17 mouse cellular contexts compared by ENCODE assay signal in the genomic region with DNA sequence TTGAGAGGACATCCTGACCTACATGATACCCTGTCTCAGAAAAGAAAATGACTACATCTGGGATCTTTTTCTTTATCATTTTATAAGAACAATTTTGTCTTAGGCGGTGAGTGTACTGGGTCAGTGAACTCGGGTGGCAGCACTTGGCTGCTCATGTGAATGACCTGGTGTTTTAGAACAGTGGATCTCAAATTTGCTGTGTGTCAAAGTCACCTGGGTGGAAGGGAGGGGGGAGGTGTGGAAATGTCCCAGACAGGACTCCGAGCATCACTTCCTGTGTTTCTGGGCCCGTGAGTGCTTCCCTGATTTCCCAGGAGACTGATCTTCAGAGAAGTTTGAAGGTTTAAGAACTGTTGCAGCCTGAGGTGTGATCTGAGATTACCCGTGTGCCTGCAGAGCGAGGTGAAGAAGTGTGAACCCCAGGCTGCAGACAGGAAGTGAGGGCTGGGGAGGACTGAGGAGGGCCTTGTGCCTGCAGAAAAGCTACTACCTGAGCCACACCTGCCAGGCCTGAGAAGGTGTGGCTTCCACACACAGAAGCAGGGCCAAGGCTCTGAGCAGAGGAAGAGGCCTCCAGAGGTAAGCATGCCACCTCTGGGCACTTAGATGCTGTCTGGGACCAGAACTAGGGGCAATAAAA.
DNase-seq lines count a peak whose midpoint lies in the region; ATAC-seq and TF ChIP-seq lines count a peak whose summit lies in the region.
"Had no signal": no experiment of that assay in that cellular context is flagged by ENCODE, and none has a peak within 500 bp of the region (broad histone marks: within the 10 kb centered on the region; RNA-seq: fewer than 3 reads in every experiment).

No protein-coding gene starts in this region.

- H3K9ac ChIP-seq in midbrain, embryonic 11.5 days (ENCODE audit: low read length), result no peak overlapping the region
- H3K9ac ChIP-seq: forebrain, embryonic 12.5 days; hindbrain, embryonic 12.5 days; lung, embryonic 14.5 days had no signal

- no peaks in the 10 kb centered on the region for H3K27me3 ChIP-seq in kidney, adult 2 months (replicated peaks; ENCODE audit: control insufficient read depth, insufficient read depth, low read length)
- H3K27me3 ChIP-seq in midbrain, embryonic 11.5 days (ENCODE audit: control insufficient read depth, insufficient read depth, low read length), result no peaks in the 10 kb centered on the region
- H3K27me3 ChIP-seq in midbrain, embryonic 10.5 days (ENCODE audit: low read depth, poor library complexity, severe bottlenecking), result no peaks in the 10 kb centered on the region
- H3K27me3 ChIP-seq: forebrain, embryonic 12.5 days; hindbrain, embryonic 12.5 days had no signal

- TF ChIP-seq POLR2A in kidney, adult 2 months (IDR thresholded peaks at IDR 0.05; ENCODE audit: low read depth, low read length), result no peak

- WGBS in kidney, adult 2 months, result 51% methylated on average over 6 of the region's 6 CpGs
- WGBS in midbrain, embryonic 11.5 days, result 84% methylated on average over 6 of the region's 6 CpGs
- 75% methylated on average over 6 of the region's 6 CpGs for WGBS in midbrain, embryonic 10.5 days

- H3K9me3 ChIP-seq in midbrain, embryonic 11.5 days (ENCODE audit: control insufficient read depth, low read length), result no peaks in the 10 kb centered on the region
- no peaks in the 10 kb centered on the region for H3K9me3 ChIP-seq in midbrain, embryonic 10.5 days (replicated peaks)
- H3K9me3 ChIP-seq: forebrain, embryonic 12.5 days; hindbrain, embryonic 12.5 days had no signal

- H3K4me2 ChIP-seq in midbrain, embryonic 11.5 days, result no peak overlapping the region
- H3K4me2 ChIP-seq: forebrain, embryonic 12.5 days; hindbrain, embryonic 12.5 days; liver, embryonic 11.5 days; lung, embryonic 14.5 days had no signal

- no peak overlapping the region for H3K27ac ChIP-seq in kidney, adult 2 months (ENCODE audit: insufficient read depth, low read depth, low read length)
- H3K27ac ChIP-seq in midbrain, embryonic 11.5 days (ENCODE audit: low read depth, low read length), result no peak overlapping the region
- H3K27ac ChIP-seq in midbrain, embryonic 10.5 days (replicated peaks), result no peak overlapping the region
- H3K27ac ChIP-seq: forebrain, embryonic 12.5 days; hindbrain, embryonic 12.5 days had no signal

- H3K36me3 ChIP-seq in kidney, adult 2 months (ENCODE audit: control insufficient read depth, insufficient read depth, low read length), result no peaks in the 10 kb centered on the region
- no peaks in the 10 kb centered on the region for H3K36me3 ChIP-seq in midbrain, embryonic 11.5 days (ENCODE audit: control insufficient read depth, insufficient read depth, low read length)
- H3K36me3 ChIP-seq in midbrain, embryonic 10.5 days, result no peaks in the 10 kb centered on the region
- H3K36me3 ChIP-seq: forebrain, embryonic 12.5 days; G1E; hindbrain, embryonic 12.5 days had no signal

- peaks cover 8% of the 10 kb centered on the region for H3K4me1 ChIP-seq in kidney, adult 2 months (ENCODE audit: control insufficient read depth, insufficient read depth, low read length)
- H3K4me1 ChIP-seq in midbrain, embryonic 11.5 days (ENCODE audit: control insufficient read depth, insufficient read depth, low read length), result no peaks in the 10 kb centered on the region
- no peaks in the 10 kb centered on the region for H3K4me1 ChIP-seq in midbrain, embryonic 10.5 days
- H3K4me1 ChIP-seq: forebrain, embryonic 12.5 days had no signal

- DNase-seq in kidney, adult 2 months, result peak; percentile 55
- DNase-seq in kidney, postnatal 14 days, result no peak
- DNase-seq in midbrain, embryonic 11.5 days (ENCODE audit: low spot score, missing footprints), result peak; percentile 71
- DNase-seq in midbrain, embryonic 10.5 days (ENCODE audit: low spot score), result no peak
- no peak for DNase-seq in cerebellum, postnatal 4 days (ENCODE audit: low spot score in 2 of 2)
- DNase-seq in adrenal gland, postnatal 4 days (ENCODE audit: low spot score in 2 of 2), result no peak
- DNase-seq: cerebellum, adult 9-11 months; embryo, embryonic 11 days; lung, embryonic 14.5 days; right cerebral cortex, postnatal 25 days; thymus, adult 2 months had no signal

- no peak overlapping the region for H3K4me3 ChIP-seq in kidney, adult 2 months (ENCODE audit: insufficient read depth, low read depth, low read length)
- no peak overlapping the region for H3K4me3 ChIP-seq in midbrain, embryonic 11.5 days (ENCODE audit: low read depth, low read length)
- no peak overlapping the region for H3K4me3 ChIP-seq in midbrain, embryonic 10.5 days
- H3K4me3 ChIP-seq: forebrain, embryonic 12.5 days; hindbrain, embryonic 12.5 days had no signal

- no peak for ATAC-seq in midbrain, embryonic 11.5 days (ENCODE audit: low FRiP score)
- ATAC-seq in monocyte, adult 5-6 weeks (replicated peaks; ENCODE audit: insufficient number of reproducible peaks, low FRiP score, low TSS enrichment, poor library complexity, severe bottlenecking), result 0 out of 2 replicates have a peak, but pooled peaks have one; percentile 23
- ATAC-seq: CD4-positive, CD25-positive, alpha-beta regulatory T cell, adult 4 months had no signal

- TF ChIP-seq CTCF in kidney, adult 2 months (conservative IDR thresholded peaks at IDR 0.05; ENCODE audit: insufficient read depth, insufficient read length, low read depth, low read length), result no peak

Comparison
In these comparisons a context has a peak if more than half of its experiments do, and no peak if none do; other contexts are left out.
1. DNase-seq: peak in kidney, adult 2 months (single experiment) and midbrain, embryonic 11.5 days (single experiment); none in kidney, postnatal 14 days (single experiment), midbrain, embryonic 10.5 days (single experiment), cerebellum, postnatal 4 days (0 of 2) and adrenal gland, postnatal 4 days (0 of 2).